Mouse (Mus musculus) midbrain, embryonic 14.5 days (tissue): ENCODE results near the gene Ripk3. TPM values are rescaled to one million over a fixed set of nuclear protein-coding genes. Genes with fewer than 3 reads are reported as not detected.
A peak's percentile ranks its signal among the peaks of the same experiment; 100 is the strongest.

Experiments
- ATAC-seq: fragments of 200-750 bp; cut with Nextera tagmentation; 2 replicates; pipeline ENCODE4 v1.8.0; 2017; ENCODE audit warnings: moderate number of reproducible peaks, moderate library complexity; ENCODE audit not compliant: low FRiP score, low TSS enrichment
- DNase-seq: peaks from one replicate; pipeline ENCODE4 v3.0.0-alpha.2; 2015
- H3K27ac ChIP-seq: fragments of 300-500 bp; sonication (generic); replicated peaks from 2 replicates; pipeline ENCODE4 v1.5.1; 2014; ENCODE audit warnings: mild to moderate bottlenecking, low read depth, low read length, moderate library complexity
- H3K27me3 ChIP-seq: fragments of 300-500 bp; sonication (generic); 2 replicates; pipeline ENCODE4 v1.6.1; 2014; ENCODE audit warnings: low read length, control low read depth, mixed read lengths; ENCODE audit not compliant: control insufficient read depth, insufficient read depth
- H3K36me3 ChIP-seq: fragments of 300-500 bp; sonication (generic); 2 replicates; pipeline ENCODE4 v1.6.1; 2014; ENCODE audit warnings: low read length, control low read depth; ENCODE audit not compliant: control insufficient read depth, insufficient read depth
- H3K4me1 ChIP-seq: fragments of 300-500 bp; sonication (generic); 2 replicates; pipeline ENCODE4 v1.6.1; 2014; ENCODE audit warnings: mild to moderate bottlenecking, antibody characterized with exemption, low read length, control low read depth; ENCODE audit not compliant: control insufficient read depth, insufficient read depth
- H3K4me2 ChIP-seq: fragments of 300-500 bp; sonication (generic); 2 replicates; pipeline ENCODE4 v1.6.1; 2014; ENCODE audit warnings: mild to moderate bottlenecking, low read length, moderate library complexity
- H3K4me3 ChIP-seq: fragments of 300-500 bp; sonication (generic); replicated peaks from 2 replicates; pipeline ENCODE4 v1.5.1; 2014; ENCODE audit warnings: low read depth, low read length
- H3K9ac ChIP-seq: fragments of 300-500 bp; sonication (generic); replicated peaks from 2 replicates; pipeline ENCODE4 v1.6.1; 2014; ENCODE audit warnings: mild to moderate bottlenecking, low read length, moderate library complexity
- H3K9me3 ChIP-seq: fragments of 300-500 bp; sonication (generic); 2 replicates; pipeline ENCODE4 v1.6.1; 2016; ENCODE audit warnings: low read length, control low read depth, mixed read lengths; ENCODE audit not compliant: control insufficient read depth
- WGBS: fragments of 180-500 bp; shearing (Covaris S2); extraction: QIAGEN DNeasy Blood & Tissue Kit; methylation state at CpG from one replicate; pipeline ENCODE4 v1.1.7; 2014; 5-methylcytosine and 5-hydroxymethylcytosine counted together
- polyA plus RNA-seq: library from polyadenylated mRNA; unstranded; fragments of >200 nt; fragmentation: Nextera tagmentation; extraction: Ambion mirVana; gene quantifications from 2 replicates; pipeline ENCODE4 v1.2.1, GENCODE M21; 2014

The Ripk3 gene
- polyA plus RNA-seq, 1 experiment from 2014 or later, result 1.8 TPM

- 79% methylated on average over 7 of the region's 7 CpGs for WGBS
- peaks cover 6% of the 10 kb centered on the region for H3K4me1 ChIP-seq
- DNase-seq (no peak), ATAC-seq (no peak)
- H3K36me3 ChIP-seq, result no peaks in the 10 kb centered on the region
- no peak overlapping the region for H3K9ac ChIP-seq
- H3K4me2 ChIP-seq, result no peak overlapping the region
- H3K27ac ChIP-seq, result no peak overlapping the region
- no peak overlapping the region for H3K4me3 ChIP-seq
- peaks cover 3% of the 10 kb centered on the region; the same call in 1 of the 2 replicates for H3K27me3 ChIP-seq
- no peaks in the 10 kb centered on the region for H3K9me3 ChIP-seq
These were observed 31.3 kb upstream of the Ripk3 start for GRCm38 (mm10) chr14:55819845-55820405.

GRCm38 (mm10) chr14:55815310-55815751, 26.7 kb upstream of the Ripk3 start:
- H3K27me3 ChIP-seq, result no peaks in the 10 kb centered on the region
- peak; percentile 46 for ATAC-seq
- WGBS, result 19% methylated on average over 17 of the region's 17 CpGs

GRCm38 (mm10) chr14:55814885-55815284, 26.2 kb upstream of the Ripk3 start:
- Histone ChIP-seq H3K4me3 (peak overlapping the region; percentile 41), H3K27me3 (no peaks in the 10 kb centered on the region), H3K36me3 (no peaks in the 10 kb centered on the region), H3K4me1 (no peaks in the 10 kb centered on the region), H3K9ac (peak overlapping the region; percentile 53), H3K9me3 (no peaks in the 10 kb centered on the region), H3K27ac (no peak overlapping the region), H3K4me2 (peak overlapping the region; percentile 70)
- 17% methylated on average over 16 of the region's 16 CpGs for WGBS
- DNase-seq, result peak; percentile 87
- ATAC-seq, result peak; percentile 84

More at GRCm38 (mm10) chr14:55815310-55815751, 26.7 kb upstream of the Ripk3 start:
- peak overlapping the region; percentile 53 for H3K9ac ChIP-seq
- no peaks in the 10 kb centered on the region for H3K4me1 ChIP-seq
- peak overlapping the region; percentile 70 for H3K4me2 ChIP-seq
- H3K4me3 ChIP-seq, result peak overlapping the region; percentile 41
- peak overlapping the region; percentile 20; the same call in 1 of the 2 replicates for H3K27ac ChIP-seq
- DNase-seq, result peak; percentile 73
- H3K9me3 ChIP-seq, result no peaks in the 10 kb centered on the region
- H3K36me3 ChIP-seq, result no peaks in the 10 kb centered on the region

- no peaks in the 10 kb centered on the region for H3K9me3 ChIP-seq
- no peak overlapping the region for H3K4me2 ChIP-seq
- no peak overlapping the region for H3K27ac ChIP-seq
- no peak overlapping the region for H3K4me3 ChIP-seq
- H3K27me3 ChIP-seq, result no peaks in the 10 kb centered on the region
- DNase-seq (no peak), ATAC-seq (no peak)
- 90% methylated on average over 15 of the region's 15 CpGs for WGBS
- H3K36me3 ChIP-seq, result no peaks in the 10 kb centered on the region
- no peak overlapping the region for H3K9ac ChIP-seq
- no peaks in the 10 kb centered on the region for H3K4me1 ChIP-seq
These were observed 6.9 kb upstream of the Ripk3 start for GRCm38 (mm10) chr14:55795380-55796163.

- Histone ChIP-seq H3K36me3 (no peaks in the 10 kb centered on the region), H3K9me3 (no peaks in the 10 kb centered on the region), H3K27me3 (peaks cover 13% of the 10 kb centered on the region), H3K4me2 (no peak overlapping the region), H3K4me1 (no peaks in the 10 kb centered on the region), H3K27ac (no peak overlapping the region), H3K9ac (no peak overlapping the region), H3K4me3 (no peak overlapping the region)
- no peak for ATAC-seq
- no peak for DNase-seq
- 71% methylated on average over 2 of the region's 2 CpGs for WGBS
These were observed 5.3 kb upstream of the Ripk3 start for GRCm38 (mm10) chr14:55793946-55794345.

GRCm38 (mm10) chr14:55793461-55793860, 4.8 kb upstream of the Ripk3 start:
- ATAC-seq (no peak), DNase-seq (no peak)
- Histone ChIP-seq H3K36me3 (no peaks in the 10 kb centered on the region), H3K4me1 (no peaks in the 10 kb centered on the region), H3K27ac (no peak overlapping the region), H3K9me3 (no peaks in the 10 kb centered on the region), H3K4me2 (no peak overlapping the region), H3K9ac (no peak overlapping the region), H3K27me3 (peaks cover 17% of the 10 kb centered on the region), H3K4me3 (no peak overlapping the region)
- WGBS, result 72% methylated on average over 2 of the region's 2 CpGs

- H3K27ac ChIP-seq, result no peak overlapping the region
- H3K27me3 ChIP-seq, result peaks cover 64% of the 10 kb centered on the region
- ATAC-seq (no peak), DNase-seq (no peak)
- no peak overlapping the region for H3K4me3 ChIP-seq
- H3K4me2 ChIP-seq, result no peak overlapping the region; the same call in 1 of the 2 replicates
- WGBS, result 34% methylated on average over 11 of the region's 11 CpGs
- no peaks in the 10 kb centered on the region for H3K9me3 ChIP-seq
- H3K4me1 ChIP-seq, result peaks cover 4% of the 10 kb centered on the region; the same call in 1 of the 2 replicates
- H3K9ac ChIP-seq, result no peak overlapping the region
- H3K36me3 ChIP-seq, result no peaks in the 10 kb centered on the region
These were observed 934 bp downstream of the Ripk3 start for GRCm38 (mm10) chr14:55787731-55788130.

- 25% methylated on average over 6 of the region's 6 CpGs for WGBS
- Histone ChIP-seq H3K9me3 (no peaks in the 10 kb centered on the region), H3K4me1 (peaks cover 4% of the 10 kb centered on the region; the same call in 1 of the 2 replicates), H3K4me2 (no peak overlapping the region), H3K27ac (no peak overlapping the region), H3K27me3 (peaks cover 80% of the 10 kb centered on the region), H3K9ac (no peak overlapping the region), H3K4me3 (no peak overlapping the region), H3K36me3 (no peaks in the 10 kb centered on the region)
- ATAC-seq (no peak), DNase-seq (no peak)
These were observed 3.5 kb downstream of the Ripk3 start for GRCm38 (mm10) chr14:55785195-55785594.

- ATAC-seq, result no peak
- Histone ChIP-seq H3K4me1 (peaks cover 4% of the 10 kb centered on the region; the same call in 1 of the 2 replicates), H3K9me3 (no peaks in the 10 kb centered on the region), H3K27me3 (peaks cover 67% of the 10 kb centered on the region), H3K9ac (no peak within 1 kb of the TSS), H3K4me3 (peak within 1 kb of the TSS; percentile 25), H3K27ac (no peak within 1 kb of the TSS), H3K36me3 (no peaks in the 10 kb centered on the region), H3K4me2 (peak within 1 kb of the TSS; percentile 42)
- peak; percentile 12 for DNase-seq
- 3% methylated on average over 13 of the region's 13 CpGs for WGBS
These were observed 4.8 kb downstream of the Ripk3 start, which contains the start of gene Adcy4 for GRCm38 (mm10) chr14:55783958-55784235. Gene Adcy4, minus strand, starts transcription at chr14:55784095.
